Mouse (Mus musculus) effector memory CD4-positive, alpha-beta T cell, adult 5 months (primary cell): ENCODE data around the gene Snai3. TPM values are rescaled to one million over a fixed set of nuclear protein-coding genes. Genes with fewer than 3 reads are reported as not detected.

Source experiments
- polyA plus RNA-seq: library from polyadenylated mRNA; unstranded; fragments of 100-300 nt; shearing (Covaris generic); gene quantifications from one replicate; pipeline ENCODE4 v1.2.1, GENCODE M21; 2017

Snai3 gene
- 8.2 TPM for polyA plus RNA-seq

DNA sequence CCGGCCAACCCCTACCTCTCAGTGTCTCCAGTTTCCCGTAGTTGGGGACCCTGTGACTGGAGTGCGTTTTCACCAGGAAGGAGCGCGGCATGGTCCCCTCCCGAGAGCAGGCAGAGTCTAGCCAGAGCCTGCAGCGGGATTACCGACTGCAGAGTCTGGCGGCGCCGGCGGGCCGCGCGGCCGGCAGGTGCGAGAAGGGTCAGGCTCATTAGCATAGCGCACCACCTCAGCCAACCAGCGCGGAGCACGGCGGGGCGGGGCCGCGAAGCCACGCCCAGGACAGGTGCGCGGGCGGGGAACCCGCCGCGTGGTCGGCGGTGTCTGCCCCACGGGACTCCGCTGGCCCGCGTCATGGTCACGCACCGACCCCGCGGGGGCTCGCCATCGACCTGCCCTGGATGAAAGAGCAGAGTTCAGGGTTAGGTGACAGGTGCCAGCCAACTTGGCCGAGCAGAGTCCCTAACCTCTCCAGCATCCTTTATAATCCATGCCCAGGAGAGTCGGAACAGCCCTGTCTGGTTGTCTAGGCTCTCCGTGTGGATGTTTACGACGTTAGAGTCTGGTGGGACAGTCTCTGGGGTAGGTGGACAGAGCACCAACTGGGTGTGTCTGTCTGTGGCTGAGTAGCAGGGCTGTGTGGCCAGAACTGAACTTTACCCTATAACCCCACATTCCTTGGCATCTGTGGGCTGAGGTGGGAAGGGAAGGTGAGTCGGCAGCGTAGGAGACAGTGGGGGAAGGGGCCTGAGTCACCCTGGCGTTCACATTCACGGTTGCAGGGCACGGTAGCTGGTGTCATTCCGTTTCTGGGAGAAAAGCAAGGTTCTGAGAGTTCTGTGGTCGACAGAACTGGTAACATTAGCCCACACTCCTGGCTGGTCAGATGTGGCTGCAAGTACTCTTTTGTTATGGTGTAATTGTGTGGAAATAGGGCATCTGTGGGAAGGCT, at the start of gene Snai3:
Gene Snai3 (minus strand): TSS at position 210 of the 949 bp plus-strand sequence.

DNA sequence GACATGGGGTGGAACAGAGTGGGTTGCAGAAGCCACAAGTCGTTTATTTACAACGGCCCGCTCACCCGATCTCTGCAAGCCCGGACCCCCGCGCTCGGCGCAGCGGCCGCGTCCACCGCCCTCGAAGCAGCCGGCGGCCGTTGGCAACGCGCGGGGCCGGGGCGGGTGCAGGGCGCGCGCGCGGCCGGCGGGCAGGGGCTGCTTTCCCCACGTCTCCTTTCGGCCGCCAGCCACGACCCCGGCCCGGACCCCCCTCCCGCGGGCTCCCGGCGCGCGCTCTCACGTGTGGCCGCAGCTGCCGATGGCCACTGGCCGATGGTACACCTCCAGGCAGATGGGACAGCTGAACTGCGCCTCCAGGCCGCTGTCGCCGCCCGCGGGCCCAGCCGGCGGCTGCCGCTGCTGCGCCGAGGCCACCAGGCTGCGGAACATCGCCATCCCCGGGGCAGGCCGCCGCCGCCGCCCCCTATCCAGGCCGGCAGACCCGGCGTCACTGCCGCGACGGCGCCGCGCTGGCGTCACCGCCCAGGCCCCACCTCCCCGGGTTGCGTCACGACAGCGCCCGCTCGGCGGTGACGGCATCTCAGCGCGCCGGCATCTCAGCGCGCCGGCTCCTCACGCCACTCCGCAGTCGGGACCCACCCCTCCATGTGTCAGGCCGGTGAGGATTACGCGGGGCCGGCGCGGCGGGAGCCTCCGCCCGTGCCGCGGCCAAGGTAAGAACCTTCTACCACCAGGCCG, 15.2 kb upstream of the Snai3 start, which contains the start of the genes Rnf166 and Ctu2:
Gene Rnf166 (minus strand): TSS at position 485 of the 741 bp plus-strand sequence.
Gene Ctu2 (plus strand): TSS at position 564 of the 741 bp plus-strand sequence.

DNA sequence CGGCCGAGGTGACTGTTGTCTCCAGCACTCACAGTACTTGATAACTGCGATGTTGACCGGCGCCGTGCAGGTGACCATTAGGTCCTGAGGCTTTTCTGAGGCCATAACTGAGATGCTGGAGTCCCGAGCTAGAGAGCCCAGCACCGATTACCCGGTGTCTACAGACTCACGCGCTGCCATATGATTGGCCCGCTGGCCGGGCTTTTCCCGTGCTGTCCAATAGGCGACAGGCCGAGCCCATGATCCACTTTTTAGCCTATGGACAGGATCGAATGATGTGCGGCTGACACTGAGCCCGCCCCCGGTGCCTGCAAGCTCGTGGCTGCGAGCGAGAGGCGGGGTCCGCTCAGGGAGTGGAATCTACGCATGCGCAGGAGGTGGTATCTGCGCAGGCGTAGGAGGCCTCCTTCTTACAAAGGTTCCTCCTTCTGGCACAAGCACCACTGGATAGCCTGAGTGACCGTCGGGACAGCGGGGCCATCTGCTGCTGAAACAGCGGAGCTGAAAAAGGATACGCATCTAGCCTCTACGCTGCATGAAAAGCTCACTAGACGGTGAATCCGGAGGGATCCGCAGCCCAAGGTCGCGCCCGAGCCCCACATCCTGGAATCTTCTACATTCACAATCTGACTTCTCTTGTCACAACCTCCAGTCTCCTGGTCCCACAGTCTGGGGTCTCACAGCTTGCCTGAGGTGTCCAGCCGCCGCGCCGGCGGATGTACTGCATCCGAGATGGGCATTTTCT, 17.1 kb downstream of the Snai3 start, which contains the start of gene Mvd:
Gene Mvd (minus strand): TSS at position 161 of the 745 bp plus-strand sequence.

DNA sequence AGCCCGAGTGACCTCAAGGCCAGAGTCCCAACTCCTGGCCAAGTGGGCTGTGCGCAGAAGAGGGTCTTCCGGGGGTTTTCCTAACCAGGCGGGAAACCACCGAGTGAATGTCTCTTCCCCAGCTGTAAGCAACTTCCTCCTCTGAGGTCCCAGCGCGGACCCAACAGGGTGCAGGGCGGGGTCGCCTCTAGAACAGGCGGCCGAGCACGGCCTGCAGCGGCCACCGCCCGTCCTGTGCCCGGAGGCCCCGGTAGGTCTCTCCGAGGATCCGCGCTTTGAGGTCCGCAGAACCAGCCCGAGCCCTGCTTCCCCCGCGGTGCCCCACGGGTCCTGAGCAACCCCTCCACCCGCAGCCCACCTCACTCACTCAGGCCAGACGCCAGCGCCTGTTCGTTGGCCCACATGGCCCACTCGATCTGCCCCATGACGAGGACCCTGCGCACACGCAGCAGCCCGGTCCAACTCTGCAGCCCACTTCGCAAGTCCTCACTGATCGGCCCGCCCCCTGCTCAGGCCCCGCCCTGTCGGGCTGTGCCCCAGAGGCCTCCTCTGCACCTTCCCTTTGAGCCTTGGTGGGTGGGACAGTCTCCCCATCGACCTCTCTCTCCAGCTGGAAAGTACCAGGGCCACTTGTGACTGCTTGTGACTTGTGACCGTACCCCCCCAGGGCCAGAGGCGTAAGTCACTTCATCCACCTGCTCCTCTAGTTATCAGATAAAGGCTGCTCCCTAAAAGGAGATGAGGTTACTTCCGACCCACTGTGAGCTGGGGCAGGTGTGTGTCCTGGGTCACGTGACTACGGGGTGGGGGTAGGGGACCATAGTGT, 27.9 kb downstream of the Snai3 start, which contains the start of gene Cyba:
Gene Cyba (minus strand): TSS at position 488 of the 826 bp plus-strand sequence.

DNA sequence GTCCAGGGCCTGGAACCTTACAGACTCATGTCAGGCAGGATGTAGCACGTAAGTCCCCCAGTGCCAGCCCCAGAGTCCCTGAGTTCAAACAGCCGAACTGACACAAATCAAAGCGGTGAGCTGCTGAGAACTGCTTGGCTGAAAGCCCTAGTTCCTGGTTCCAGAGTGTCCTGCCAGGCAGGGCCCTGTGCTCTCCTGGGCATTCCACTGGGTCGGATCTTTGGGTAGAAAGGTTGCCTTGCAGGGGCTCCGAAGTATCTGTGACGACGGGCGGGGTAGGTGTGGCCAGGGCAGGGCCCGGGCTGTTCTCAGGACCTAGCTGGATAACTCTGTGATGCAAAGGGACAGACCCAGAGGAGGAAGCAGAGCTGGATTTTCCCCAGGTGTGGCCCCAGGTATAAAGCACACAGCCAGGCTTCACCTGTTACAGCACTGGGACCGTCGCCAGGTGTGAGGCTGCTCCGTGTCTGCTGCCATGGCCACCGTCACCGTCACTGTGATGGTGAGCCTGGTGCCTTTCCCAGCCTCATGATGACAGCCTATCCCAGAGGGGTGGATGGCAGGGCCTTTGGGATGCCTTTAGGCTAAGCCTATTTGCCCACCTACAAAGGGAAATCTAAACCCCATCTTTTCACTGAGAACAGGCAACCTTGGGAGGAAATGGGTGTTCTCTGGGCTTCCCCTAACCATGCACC, 39.0 kb downstream of the Snai3 start, which contains the start of gene Il17c:
Gene Il17c (plus strand): TSS at position 645 of the 695 bp plus-strand sequence.

Other genes with a start within 250 kb of the Snai3 start
- gene Zfpm1, start 178.6 kb downstream of the Snai3 start, polyA plus RNA-seq, result 55.0 TPM
- not detected for gene Trhr2, start 100.0 kb downstream of the Snai3 start, polyA plus RNA-seq
- gene Zc3h18, start 84.1 kb downstream of the Snai3 start, polyA plus RNA-seq, result 49.3 TPM
- gene Il17c, start 38.7 kb downstream of the Snai3 start, polyA plus RNA-seq, result 0.54 TPM
- gene Cyba, start 27.8 kb downstream of the Snai3 start, polyA plus RNA-seq, result 405 TPM
- 10.3 TPM for gene Mvd, start 17.3 kb downstream of the Snai3 start, polyA plus RNA-seq
- gene Rnf166, start 15.3 kb upstream of the Snai3 start, polyA plus RNA-seq, result 170 TPM
- 44.4 TPM for gene Ctu2, start 15.4 kb upstream of the Snai3 start, polyA plus RNA-seq
- gene Piezo1, start 90.6 kb upstream of the Snai3 start, polyA plus RNA-seq, result 35.1 TPM
- gene Cdt1, start 107.3 kb upstream of the Snai3 start, polyA plus RNA-seq, result 77.6 TPM
- 151 TPM for gene Aprt, start 116.2 kb upstream of the Snai3 start, polyA plus RNA-seq
- 7.4 TPM for gene Galns, start 150.7 kb upstream of the Snai3 start, polyA plus RNA-seq
- 33.9 TPM for gene Trappc2l, start 150.9 kb upstream of the Snai3 start, polyA plus RNA-seq
- gene Pabpn1l, start 162.0 kb upstream of the Snai3 start, polyA plus RNA-seq, result not detected
- 1.5 TPM for gene Cbfa2t3, start 238.4 kb upstream of the Snai3 start, polyA plus RNA-seq